Mouse (Mus musculus) spleen, adult 12 weeks (tissue): ENCODE results near the gene Slu7.

Experiments
- DNase-seq: peaks from one replicate; pipeline ENCODE4 v3.0.0; 2022; ENCODE audit warnings: low spot score

The Slu7 gene

GRCm38 (mm10) chr11:43433254-43434023 is at the start of gene Slu7:
Gene Slu7 (plus strand): TSS chr11:43433744.
- DNase-seq, result peak; percentile 66

- peak; percentile 54 for DNase-seq
These were observed 48.4 kb upstream of the Slu7 start for GRCm38 (mm10) chr11:43385055-43385649.

GRCm38 (mm10) chr11:43385716-43386115 is 47.8 kb upstream of the Slu7 start:
- DNase-seq, result no peak

- no peak for DNase-seq
These were observed 46.3 kb upstream of the Slu7 start for GRCm38 (mm10) chr11:43387004-43387880.

- peak; percentile 26 for DNase-seq
These were observed 45.1 kb upstream of the Slu7 start for GRCm38 (mm10) chr11:43388122-43389097.

- no peak for DNase-seq
These were observed 44.4 kb upstream of the Slu7 start for GRCm38 (mm10) chr11:43389118-43389517.

- DNase-seq, result no peak
These were observed 40.8 kb upstream of the Slu7 start for GRCm38 (mm10) chr11:43392757-43393156.

GRCm38 (mm10) chr11:43393325-43393724 is 40.2 kb upstream of the Slu7 start:
- no peak for DNase-seq

- peak; percentile 7 for DNase-seq
These were observed 38.2 kb upstream of the Slu7 start for GRCm38 (mm10) chr11:43395073-43395948.

- DNase-seq, result no peak
These were observed 37.3 kb upstream of the Slu7 start for GRCm38 (mm10) chr11:43396246-43396645.

- DNase-seq, result no peak
These were observed 36.9 kb upstream of the Slu7 start for GRCm38 (mm10) chr11:43396672-43397071.

- DNase-seq, result no peak
These were observed 34.2 kb upstream of the Slu7 start for GRCm38 (mm10) chr11:43399297-43399696.

GRCm38 (mm10) chr11:43400131-43400530 is 33.4 kb upstream of the Slu7 start:
- DNase-seq, result no peak

GRCm38 (mm10) chr11:43404150-43404807 is 29.3 kb upstream of the Slu7 start:
- no peak for DNase-seq

- no peak for DNase-seq
These were observed 24.7 kb upstream of the Slu7 start for GRCm38 (mm10) chr11:43408888-43409287.

GRCm38 (mm10) chr11:43410291-43410690 is 23.3 kb upstream of the Slu7 start:
- no peak for DNase-seq

GRCm38 (mm10) chr11:43411413-43411812 is 22.1 kb upstream of the Slu7 start:
- peak; percentile 56 for DNase-seq

GRCm38 (mm10) chr11:43412771-43413451 is 20.6 kb upstream of the Slu7 start:
- DNase-seq, result peak; percentile 54

- DNase-seq, result no peak
These were observed 16.3 kb upstream of the Slu7 start for GRCm38 (mm10) chr11:43417201-43417600.
